Mouse (Mus musculus): Measurements from ENCODE around the gene Emg1. TPM values are rescaled to one million over a fixed set of nuclear protein-coding genes. Genes with fewer than 3 reads are reported as not detected.

Emg1 gene
- 202 and 219 TPM in 2 replicates for polyA plus RNA-seq (2015; fragmentation: Nextera tagmentation; extraction: Ambion mirVana)

- under 1% methylated on average over 73 of the region's 76 CpGs for WGBS
- H3K27me3 ChIP-seq (ENCODE audit: insufficient read depth, low read length) = no peaks in the 10 kb centered on the region
- peak within 1 kb of the TSS; percentile 95 for H3K27ac ChIP-seq (ENCODE audit: low read length)
- H3K9me3 ChIP-seq (ENCODE audit: low read length) = no peaks in the 10 kb centered on the region
- peaks cover 33% of the 10 kb centered on the region for H3K4me1 ChIP-seq (ENCODE audit: insufficient read depth, low read length)
- peak within 1 kb of the TSS; percentile 98 for H3K4me3 ChIP-seq (ENCODE audit: low read length)
- H3K36me3 ChIP-seq (ENCODE audit: insufficient read depth, low read length) = peaks cover 51% of the 10 kb centered on the region
- peak; percentile 96 for ATAC-seq (ENCODE audit: low FRiP score, low TSS enrichment)
- H3K4me2 ChIP-seq (replicated peaks; ENCODE audit: low read depth, low read length) = peak within 1 kb of the TSS; percentile 93
- peak within 1 kb of the TSS; percentile 93 for H3K9ac ChIP-seq (replicated peaks; ENCODE audit: low read length)
These were observed at the start of gene Emg1, which contains the start of gene Phb2 for GRCm38 (mm10) chr6:124711824-124712782. Gene Emg1 (minus strand): TSS chr6:124712178. Gene Phb2 (plus strand): TSS chr6:124712336.

- Histone ChIP-seq H3K4me2 (replicated peaks; ENCODE audit: low read depth, low read length) (peak overlapping the region; percentile 68), H3K27ac (ENCODE audit: low read length) (peak overlapping the region; percentile 98), H3K27me3 (ENCODE audit: insufficient read depth, low read length) (no peaks in the 10 kb centered on the region), H3K36me3 (ENCODE audit: insufficient read depth, low read length) (no peaks in the 10 kb centered on the region), H3K4me3 (ENCODE audit: low read length) (no peak overlapping the region), H3K9ac (replicated peaks; ENCODE audit: low read length) (peak overlapping the region; percentile 36), H3K9me3 (ENCODE audit: low read length) (no peaks in the 10 kb centered on the region), H3K4me1 (ENCODE audit: insufficient read depth, low read length) (peaks cover 36% of the 10 kb centered on the region)
- WGBS = 2% methylated on average over 5 of the region's 5 CpGs
- ATAC-seq (ENCODE audit: low FRiP score, low TSS enrichment) = 0 out of 2 replicates have a peak, but pooled peaks have one; percentile 8
These were observed 47.3 kb upstream of the Emg1 start for GRCm38 (mm10) chr6:124759259-124759658.

DNA sequence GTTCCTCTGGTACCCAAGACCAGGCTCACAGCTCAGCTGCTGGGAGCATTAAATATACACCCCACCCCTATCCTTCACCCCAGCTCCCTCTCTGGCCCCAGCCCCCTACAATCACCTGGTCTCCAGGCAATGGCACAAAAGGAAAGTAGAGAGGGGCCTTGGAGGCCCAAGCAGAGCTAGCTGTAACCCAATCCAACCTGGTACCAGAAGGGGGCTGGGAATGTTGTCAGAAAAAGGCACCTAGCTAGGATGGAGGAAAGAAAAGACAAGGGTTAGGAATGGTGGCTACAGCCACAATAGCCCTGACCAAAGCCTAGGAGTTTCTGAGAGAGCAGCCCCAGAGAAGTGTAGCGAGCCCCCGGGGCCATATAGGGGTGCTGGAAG, 46.9 kb upstream of the Emg1 start:
- Histone ChIP-seq H3K9ac (replicated peaks; ENCODE audit: low read length) (peak overlapping the region; percentile 36), H3K4me3 (ENCODE audit: low read length) (peak overlapping the region; percentile 77; the same call in 1 of the 2 replicates), H3K4me1 (ENCODE audit: insufficient read depth, low read length) (peaks cover 40% of the 10 kb centered on the region), H3K9me3 (ENCODE audit: low read length) (no peaks in the 10 kb centered on the region), H3K4me2 (replicated peaks; ENCODE audit: low read depth, low read length) (peak overlapping the region; percentile 68), H3K27ac (ENCODE audit: low read length) (peak overlapping the region; percentile 98), H3K36me3 (ENCODE audit: insufficient read depth, low read length) (no peaks in the 10 kb centered on the region), H3K27me3 (ENCODE audit: insufficient read depth, low read length) (no peaks in the 10 kb centered on the region)
- no peak for ATAC-seq (ENCODE audit: low FRiP score, low TSS enrichment)
- 52% methylated on average over 2 of the region's 2 CpGs for WGBS

DNA sequence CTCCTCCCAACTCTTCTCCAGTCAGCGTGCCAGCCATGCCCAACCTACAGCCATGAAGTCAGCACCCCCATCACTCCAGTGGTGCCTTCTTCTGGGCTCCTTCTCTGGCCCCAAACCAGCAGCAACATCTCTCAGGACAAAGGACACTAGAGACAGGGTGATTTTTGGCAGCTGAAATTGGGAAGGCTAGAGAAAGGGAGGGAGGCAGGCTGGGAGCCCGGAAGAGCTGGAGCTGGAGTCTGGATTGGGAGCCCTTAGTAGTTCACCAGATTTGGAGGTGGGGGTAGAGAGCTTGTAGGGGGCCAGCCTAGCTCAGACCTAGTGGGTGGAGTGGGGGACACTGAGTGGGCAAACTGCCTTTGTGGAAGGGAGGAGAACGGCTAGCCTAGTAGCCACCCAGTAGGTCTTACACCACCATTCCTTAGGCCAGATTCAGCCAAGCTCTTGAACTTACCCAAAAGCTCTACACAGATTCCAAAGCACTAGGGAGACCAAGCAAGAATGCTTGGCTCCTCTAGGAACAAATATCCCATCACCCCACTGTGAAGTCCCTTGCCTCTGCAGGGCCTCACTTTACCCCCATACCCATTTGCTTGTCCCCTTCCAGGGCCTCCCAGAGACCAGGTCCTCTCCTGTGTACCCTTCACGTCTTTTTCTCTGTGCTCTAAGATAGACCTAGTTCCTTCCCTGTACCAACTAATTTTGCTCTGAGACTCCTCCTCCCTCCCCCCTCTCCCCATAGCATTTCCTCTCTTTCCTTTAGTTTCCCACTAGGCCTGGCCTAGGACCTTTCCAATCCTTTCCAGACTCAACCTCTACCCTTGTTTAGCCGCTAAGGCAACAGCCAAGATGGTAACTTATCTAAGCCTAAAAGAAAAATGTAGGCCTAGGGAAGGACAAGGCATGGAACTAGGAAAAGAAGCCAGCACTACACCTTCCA, 46.2 kb upstream of the Emg1 start:
- Histone ChIP-seq H3K4me1 (ENCODE audit: insufficient read depth, low read length) (peaks cover 43% of the 10 kb centered on the region), H3K4me2 (replicated peaks; ENCODE audit: low read depth, low read length) (peak overlapping the region; percentile 68), H3K27me3 (ENCODE audit: insufficient read depth, low read length) (no peaks in the 10 kb centered on the region), H3K36me3 (ENCODE audit: insufficient read depth, low read length) (no peaks in the 10 kb centered on the region), H3K9me3 (ENCODE audit: low read length) (no peaks in the 10 kb centered on the region), H3K9ac (replicated peaks; ENCODE audit: low read length) (peak overlapping the region; percentile 97), H3K27ac (ENCODE audit: low read length) (peak overlapping the region; percentile 98), H3K4me3 (ENCODE audit: low read length) (peak overlapping the region; percentile 77)
- ATAC-seq (ENCODE audit: low FRiP score, low TSS enrichment) = peak; percentile 7
- WGBS = 37% methylated on average over 5 of the region's 5 CpGs

DNA sequence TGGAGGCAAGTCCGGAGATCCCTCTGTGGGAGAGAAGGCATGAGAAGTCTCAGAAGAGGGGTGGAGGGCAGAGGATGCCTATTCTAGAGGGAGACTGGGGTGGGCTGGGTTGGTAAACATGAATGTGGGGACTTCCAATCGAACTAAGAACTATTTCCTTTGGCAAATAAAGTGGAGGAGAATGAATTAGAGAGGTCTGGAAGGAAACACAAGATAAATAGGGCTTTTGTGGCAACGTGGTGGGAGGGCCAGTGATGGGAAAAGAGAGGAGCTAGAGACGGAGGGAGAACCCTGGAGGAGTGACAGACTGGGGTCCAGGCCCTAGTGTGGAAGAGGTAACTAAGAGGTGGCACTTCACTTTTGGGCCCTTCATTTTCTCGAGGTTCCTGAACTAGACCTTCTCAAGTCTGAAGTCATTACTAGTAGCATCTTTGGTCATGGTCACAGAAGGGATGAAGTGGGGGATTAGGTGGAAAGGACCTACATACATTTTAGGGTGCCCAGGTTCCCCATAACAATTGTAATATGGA, 45.4 kb upstream of the Emg1 start:
- Histone ChIP-seq H3K36me3 (ENCODE audit: insufficient read depth, low read length) (no peaks in the 10 kb centered on the region), H3K4me2 (replicated peaks; ENCODE audit: low read depth, low read length) (peak overlapping the region; percentile 68), H3K27me3 (ENCODE audit: insufficient read depth, low read length) (no peaks in the 10 kb centered on the region), H3K4me3 (ENCODE audit: low read length) (peak overlapping the region; percentile 77), H3K4me1 (ENCODE audit: insufficient read depth, low read length) (peaks cover 43% of the 10 kb centered on the region), H3K9me3 (ENCODE audit: low read length) (no peaks in the 10 kb centered on the region), H3K9ac (replicated peaks; ENCODE audit: low read length) (peak overlapping the region; percentile 97), H3K27ac (ENCODE audit: low read length) (peak overlapping the region; percentile 98)
- 3% methylated on average over 5 of the region's 5 CpGs for WGBS
- ATAC-seq (ENCODE audit: low FRiP score, low TSS enrichment) = no peak

DNA sequence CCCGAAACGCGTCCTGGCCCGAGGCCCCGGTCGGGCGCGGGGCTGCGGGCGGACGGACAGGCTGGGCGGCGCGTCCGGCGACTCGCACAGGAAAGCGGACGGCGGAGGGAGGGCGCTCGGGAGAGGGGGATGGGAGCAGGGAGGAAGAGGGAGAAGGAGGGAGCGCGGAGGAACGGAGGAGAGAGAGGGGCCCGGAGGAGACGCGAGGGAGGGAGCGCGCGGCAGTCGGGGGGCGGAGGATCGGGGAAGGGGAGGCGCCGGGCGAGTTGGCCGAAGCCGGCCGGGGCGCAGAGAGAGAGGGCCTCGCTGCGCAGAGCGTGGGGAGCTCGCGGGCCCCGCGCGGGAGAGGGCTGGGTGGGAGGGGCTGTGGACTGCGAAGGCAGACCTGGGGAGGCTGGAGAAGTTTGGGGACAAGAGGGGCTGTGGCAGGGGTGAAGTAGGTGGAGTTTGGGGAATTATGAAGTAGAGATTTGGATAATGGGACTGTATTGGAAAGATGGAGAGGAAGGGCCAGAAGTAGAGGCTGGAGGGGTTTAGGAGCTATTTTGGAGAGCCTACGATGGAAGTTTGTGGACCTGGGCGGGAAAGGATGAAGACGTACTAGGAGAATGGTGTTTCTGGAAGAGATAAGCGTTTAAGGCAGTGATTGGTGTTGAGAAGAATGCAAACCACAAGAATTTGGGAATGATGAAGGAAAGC, 44.8 kb upstream of the Emg1 start:
- Histone ChIP-seq H3K9me3 (ENCODE audit: low read length) (no peaks in the 10 kb centered on the region), H3K27me3 (ENCODE audit: insufficient read depth, low read length) (no peaks in the 10 kb centered on the region), H3K4me1 (ENCODE audit: insufficient read depth, low read length) (peaks cover 43% of the 10 kb centered on the region), H3K27ac (ENCODE audit: low read length) (peak overlapping the region; percentile 98), H3K4me2 (replicated peaks; ENCODE audit: low read depth, low read length) (peak overlapping the region; percentile 68), H3K36me3 (ENCODE audit: insufficient read depth, low read length) (no peaks in the 10 kb centered on the region; the same call in 1 of the 2 replicates), H3K4me3 (ENCODE audit: low read length) (peak overlapping the region; percentile 77), H3K9ac (replicated peaks; ENCODE audit: low read length) (peak overlapping the region; percentile 97)
- ATAC-seq (ENCODE audit: low FRiP score, low TSS enrichment) = peak; percentile 78
- whole genome bisulfite sequencing = 1% methylated on average over 44 of the region's 54 CpGs

- under 1% methylated on average over 55 of the region's 100 CpGs for WGBS
- no peaks in the 10 kb centered on the region; the same call in 1 of the 2 replicates for H3K36me3 ChIP-seq (ENCODE audit: insufficient read depth, low read length)
- peak; percentile 64 for ATAC-seq (ENCODE audit: low FRiP score, low TSS enrichment)
- peaks cover 43% of the 10 kb centered on the region for H3K4me1 ChIP-seq (ENCODE audit: insufficient read depth, low read length)
- peak within 1 kb of the TSS; percentile 68 for H3K4me2 ChIP-seq (replicated peaks; ENCODE audit: low read depth, low read length)
- no peaks in the 10 kb centered on the region for H3K27me3 ChIP-seq (ENCODE audit: insufficient read depth, low read length)
- peak within 1 kb of the TSS; percentile 97 for H3K9ac ChIP-seq (replicated peaks; ENCODE audit: low read length)
- H3K27ac ChIP-seq (ENCODE audit: low read length) = peak within 1 kb of the TSS; percentile 98
- no peaks in the 10 kb centered on the region for H3K9me3 ChIP-seq (ENCODE audit: low read length)
- peak within 1 kb of the TSS; percentile 77 for H3K4me3 ChIP-seq (ENCODE audit: low read length)
These were observed 44.0 kb upstream of the Emg1 start, which contains the start of the genes Gm45234 and Atn1 for GRCm38 (mm10) chr6:124755831-124756595. Gene Gm45234 (minus strand): TSS chr6:124756021. Gene Atn1 (minus strand): TSS chr6:124756524.

- 1% methylated on average over 3 of the region's 3 CpGs for WGBS
- H3K9ac ChIP-seq (replicated peaks; ENCODE audit: low read length) = peak overlapping the region; percentile 97
- ATAC-seq (ENCODE audit: low FRiP score, low TSS enrichment) = no peak
These were observed 43.3 kb upstream of the Emg1 start for GRCm38 (mm10) chr6:124755306-124755705.

More at GRCm38 (mm10) chr6:124755306-124755705, 43.3 kb upstream of the Emg1 start:
- H3K36me3 ChIP-seq (ENCODE audit: insufficient read depth, low read length) = no peaks in the 10 kb centered on the region; the same call in 1 of the 2 replicates
- peak overlapping the region; percentile 98 for H3K27ac ChIP-seq (ENCODE audit: low read length)
- no peaks in the 10 kb centered on the region for H3K27me3 ChIP-seq (ENCODE audit: insufficient read depth, low read length)
- peak overlapping the region; percentile 68 for H3K4me2 ChIP-seq (replicated peaks; ENCODE audit: low read depth, low read length)
- peak overlapping the region; percentile 77 for H3K4me3 ChIP-seq (ENCODE audit: low read length)
- H3K9me3 ChIP-seq (ENCODE audit: low read length) = no peaks in the 10 kb centered on the region
- H3K4me1 ChIP-seq (ENCODE audit: insufficient read depth, low read length) = peaks cover 43% of the 10 kb centered on the region

Data from kidney, embryonic 16.5 days (tissue).